Mouse (Mus musculus): ENCODE data around the gene Ahctf1.
"Not testable (repeated sequence)": the region's sequence is repeated elsewhere in the genome, so short reads cannot be mapped to it uniquely, and the experiment has no call there.

The Ahctf1 gene

DNA sequence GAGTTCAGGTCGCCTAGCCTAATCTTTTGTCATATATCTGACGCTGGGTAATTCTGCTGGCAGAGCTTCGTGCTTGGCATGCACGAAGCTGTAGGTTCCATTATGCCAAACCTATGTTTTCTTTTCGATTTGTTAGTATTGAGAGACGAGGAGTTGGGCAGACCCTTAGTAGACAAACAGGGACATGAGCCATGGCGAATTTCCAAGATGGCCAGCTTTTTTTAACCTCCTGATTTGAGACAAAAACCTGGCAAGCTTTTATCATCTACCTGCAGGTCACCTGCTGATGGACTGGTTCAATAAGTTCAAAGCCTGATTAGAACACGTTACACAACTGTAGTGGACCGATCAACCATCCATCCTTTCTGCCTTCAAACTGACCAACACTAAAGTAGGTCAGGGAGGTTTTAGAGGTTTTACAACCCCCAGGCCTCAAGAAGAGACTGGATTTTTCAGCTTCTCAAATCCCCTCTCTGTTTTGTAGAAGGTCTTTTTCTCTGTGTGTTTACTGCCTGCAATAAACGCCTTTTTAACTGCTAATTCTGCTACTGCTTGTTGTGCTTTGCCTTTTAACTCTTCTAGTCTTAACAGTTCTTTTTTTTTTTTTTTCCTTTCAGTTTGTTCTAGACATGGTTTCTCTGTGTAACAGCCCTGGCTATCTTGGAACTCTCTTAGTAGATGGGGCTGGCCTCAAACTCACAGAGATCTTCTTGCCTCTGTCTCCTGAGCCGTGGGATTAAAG, 831 bp upstream of the Ahctf1 start:
- DNase-seq (ENCODE audit: low spot score) = no peak

DNA sequence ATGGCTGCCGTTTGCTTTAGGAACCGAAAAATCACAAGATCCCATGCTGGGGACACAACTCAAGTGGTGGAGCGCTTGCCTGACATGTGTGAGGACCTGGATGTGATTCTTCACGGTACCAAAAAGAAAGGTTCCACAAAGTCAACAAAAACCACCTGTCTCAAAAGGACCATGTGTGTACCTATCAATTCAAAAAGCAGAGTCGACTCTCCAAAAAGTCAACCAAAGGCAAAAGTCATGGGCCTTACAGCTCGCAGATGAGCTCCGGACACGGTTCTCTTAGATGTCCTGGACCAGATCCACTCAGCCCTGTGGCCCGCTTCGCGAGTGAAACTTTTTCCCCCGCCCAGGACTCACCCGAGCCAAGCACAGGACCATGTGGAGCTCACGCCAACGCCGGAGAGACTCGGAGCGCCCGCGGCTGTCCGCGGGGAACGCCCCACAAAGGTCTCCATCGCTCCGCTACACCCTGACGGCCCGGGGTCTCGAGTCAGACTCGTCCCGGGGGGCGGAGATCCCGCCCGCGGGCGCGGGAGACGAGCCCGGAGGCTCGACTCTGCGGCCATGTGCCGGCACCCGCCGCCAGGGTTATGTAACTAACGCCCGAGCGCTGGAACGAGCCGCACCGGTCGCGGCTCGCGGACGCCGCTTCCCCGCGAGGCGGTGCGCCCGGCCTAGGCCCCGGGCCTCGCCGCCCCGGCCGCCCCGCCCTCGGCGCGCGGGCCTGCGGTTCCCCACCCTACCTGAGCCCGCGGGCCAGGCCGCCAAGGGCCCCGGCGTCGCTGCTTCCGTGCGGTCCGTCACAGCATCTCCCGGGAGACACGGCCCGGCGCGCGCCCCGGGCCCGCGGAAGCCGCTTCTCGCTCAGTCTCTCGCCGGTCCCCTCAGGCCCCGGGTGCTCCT, 619 bp downstream of the Ahctf1 start, which contains the start of gene Gm10518:
Gene Gm10518, plus strand, starts transcription at position 767 of the 903 bp plus-strand sequence.
- DNase-seq (ENCODE audit: low spot score) = peak; percentile 59

DNA sequence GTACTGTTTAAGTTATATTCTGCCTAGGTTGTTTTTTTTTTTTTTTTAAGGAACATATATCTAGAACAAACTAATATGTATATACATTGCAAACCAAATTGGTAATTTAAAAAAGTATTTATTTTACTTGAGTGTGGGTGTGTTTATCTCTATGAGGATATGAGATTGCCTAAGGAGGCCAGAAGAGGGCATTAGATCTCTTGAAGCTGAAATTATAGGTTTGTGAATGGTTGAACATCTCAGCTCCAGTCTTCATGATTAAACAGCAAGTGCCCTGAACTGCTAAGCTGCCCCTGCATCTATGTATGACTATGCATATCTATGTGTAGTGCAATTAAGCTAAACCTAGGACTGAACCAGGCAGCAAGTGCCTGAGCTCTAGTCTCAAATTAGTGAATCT, 4.7 kb downstream of the Ahctf1 start:
- no peak for DNase-seq (ENCODE audit: low spot score)

DNA sequence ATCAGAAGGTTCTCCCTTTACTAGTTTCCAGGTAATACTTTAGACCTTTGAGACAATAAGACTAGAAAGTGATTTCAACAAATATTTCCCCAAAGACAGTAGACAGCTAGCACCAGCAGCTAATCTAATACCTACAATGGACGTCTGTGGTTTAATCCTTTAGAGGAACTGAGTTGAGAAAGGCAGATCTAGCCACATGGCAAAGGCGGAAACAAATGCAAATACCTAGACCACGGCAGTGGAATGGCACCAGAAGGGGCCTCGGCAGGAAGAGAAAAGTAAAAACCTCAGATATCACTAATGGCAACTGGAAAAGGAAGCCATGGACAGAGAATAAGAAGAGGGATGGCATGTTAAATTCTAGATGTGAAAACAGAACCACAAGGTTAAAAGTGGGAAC, 16.2 kb downstream of the Ahctf1 start:
- no peak for DNase-seq (ENCODE audit: low spot score)

DNA sequence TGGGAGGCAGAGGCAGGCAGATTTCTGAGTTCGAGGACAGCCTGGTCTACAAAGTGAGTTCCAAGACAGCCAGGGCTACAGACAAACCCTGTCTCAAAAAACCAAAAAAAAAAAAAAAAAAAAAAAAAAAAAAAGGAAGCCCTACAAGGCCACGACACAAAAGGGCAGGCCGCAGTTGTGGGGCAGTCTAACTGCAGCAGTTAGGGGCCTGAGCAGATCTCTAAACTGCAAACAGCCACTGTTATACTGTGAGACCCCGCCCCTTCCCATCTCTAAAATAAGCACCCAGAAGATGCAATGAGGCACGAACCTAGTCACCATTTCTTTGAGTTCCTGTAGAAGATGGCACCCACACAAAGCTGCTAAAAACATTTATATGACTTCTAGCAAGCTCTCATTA, 18.0 kb downstream of the Ahctf1 start:
- DNase-seq (ENCODE audit: low spot score) = no peak

DNA sequence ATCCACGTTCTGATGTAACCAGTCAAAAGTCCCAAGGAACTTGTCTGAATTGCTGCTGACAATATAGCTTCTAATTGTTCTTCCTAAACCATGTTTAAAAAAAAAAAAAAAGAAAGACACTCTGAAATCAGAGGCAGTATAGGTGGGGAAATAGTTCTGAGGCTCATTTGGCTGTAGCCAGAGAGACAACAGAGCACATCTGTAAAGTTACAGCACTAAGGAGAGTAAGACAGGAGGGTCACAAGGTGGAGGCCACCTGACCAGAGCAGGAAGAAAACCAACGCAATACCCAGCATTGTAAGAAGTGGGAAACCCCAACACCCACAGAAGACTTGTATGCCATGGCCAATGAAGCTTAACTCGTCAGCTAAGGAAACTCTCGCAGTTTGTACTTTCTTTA, 19.4 kb downstream of the Ahctf1 start:
- no peak for DNase-seq (ENCODE audit: low spot score)

DNA sequence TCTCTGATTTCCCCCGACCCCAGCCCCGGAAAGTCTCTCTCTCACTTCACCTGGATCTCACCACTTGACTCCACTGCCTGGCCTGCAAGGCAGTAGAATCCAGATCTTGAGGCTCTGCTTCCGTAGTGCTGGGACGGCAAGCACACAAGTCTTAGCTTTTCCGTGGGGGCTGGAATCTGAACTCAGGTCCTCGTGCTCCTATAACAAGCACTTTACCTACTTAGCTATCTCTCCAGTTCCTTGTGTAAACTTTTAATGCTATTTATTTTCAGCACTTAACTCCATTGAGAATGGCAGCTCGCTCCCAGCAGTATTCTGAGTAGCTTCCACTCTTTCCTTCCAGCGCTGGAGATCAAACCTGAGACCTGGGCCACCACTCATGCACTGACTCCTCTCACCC, 26.6 kb downstream of the Ahctf1 start:
- DNase-seq (ENCODE audit: low spot score) = no peak

DNA sequence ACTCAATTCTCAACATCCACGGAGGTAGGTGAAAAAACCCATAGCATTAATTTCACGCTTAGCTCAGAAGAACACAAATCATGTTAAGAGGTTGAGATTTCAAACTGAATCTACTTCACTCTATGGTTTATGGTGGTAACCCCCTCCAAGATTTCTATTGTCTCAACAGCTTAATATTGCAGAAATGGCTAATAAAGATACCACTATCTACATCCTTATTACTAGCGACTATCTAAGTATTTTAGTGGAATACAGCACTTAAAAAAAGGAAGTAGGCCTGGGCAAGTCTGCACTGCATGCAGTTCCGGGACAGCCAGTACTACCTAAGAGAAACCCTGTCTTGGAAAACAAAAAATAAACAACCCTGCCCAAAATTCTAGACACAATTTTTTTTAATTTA, 42.9 kb downstream of the Ahctf1 start:
- no peak for DNase-seq (ENCODE audit: low spot score)

DNA sequence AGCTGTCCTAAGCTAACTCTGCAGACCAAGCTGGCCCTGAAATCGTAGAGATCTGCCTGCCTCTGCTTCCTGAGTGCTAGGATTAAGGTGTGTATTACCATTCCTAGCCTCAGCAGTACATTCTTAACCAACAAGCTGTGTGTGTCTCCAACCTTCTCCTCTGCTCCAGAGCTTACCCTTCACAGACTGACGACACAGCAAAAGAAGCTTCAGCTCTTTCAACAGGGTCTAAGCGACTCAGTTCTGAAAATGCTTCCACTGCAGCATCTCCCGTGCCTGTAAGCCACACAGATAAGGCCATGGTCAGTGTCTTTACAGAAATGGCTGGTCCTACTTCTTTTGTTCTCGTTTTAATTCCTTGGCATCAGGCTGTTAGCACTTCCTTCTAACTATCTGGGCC, 43.4 kb downstream of the Ahctf1 start:
- DNase-seq (ENCODE audit: low spot score) = no peak

DNA sequence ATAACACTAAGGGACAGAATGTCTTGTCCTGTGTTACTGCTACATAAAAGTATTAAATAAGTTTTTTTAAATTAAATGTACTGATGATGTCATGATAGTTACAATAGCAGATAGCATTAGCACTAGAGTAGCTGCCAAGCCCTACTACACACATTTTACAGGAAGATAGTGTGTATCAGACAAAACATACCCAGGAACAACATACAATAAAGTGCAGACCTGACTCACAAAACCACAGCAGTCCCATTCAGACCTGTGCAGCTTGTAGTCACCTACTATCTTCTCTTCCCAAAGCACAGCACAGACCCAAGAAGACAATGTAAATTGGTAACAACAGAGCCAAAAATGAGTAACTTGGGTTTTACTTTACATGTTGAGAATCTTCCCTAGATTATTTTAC, 47.0 kb downstream of the Ahctf1 start:
- DNase-seq (ENCODE audit: low spot score) = no peak

DNA sequence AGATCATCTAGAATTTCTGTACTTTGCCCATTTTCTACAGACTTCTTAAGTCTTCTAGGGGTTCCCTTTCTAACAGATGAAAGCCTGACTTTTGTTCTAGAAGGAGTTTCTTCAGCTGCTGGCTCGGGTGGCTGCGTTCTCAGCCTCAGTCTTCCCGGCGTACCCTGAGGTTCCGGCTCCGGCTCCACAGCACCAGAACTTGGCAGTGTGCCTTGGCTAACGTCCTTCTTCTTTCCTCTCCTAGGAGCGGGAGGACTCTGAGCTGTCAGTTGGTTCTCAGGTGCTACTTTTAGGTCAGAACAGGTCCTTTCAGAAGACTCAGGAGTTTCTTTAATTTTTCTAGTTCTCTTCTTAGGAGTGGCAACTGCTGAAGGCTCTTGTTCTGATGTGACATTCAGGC, 50.5 kb downstream of the Ahctf1 start:
- DNase-seq (ENCODE audit: low spot score) = no peak

DNA sequence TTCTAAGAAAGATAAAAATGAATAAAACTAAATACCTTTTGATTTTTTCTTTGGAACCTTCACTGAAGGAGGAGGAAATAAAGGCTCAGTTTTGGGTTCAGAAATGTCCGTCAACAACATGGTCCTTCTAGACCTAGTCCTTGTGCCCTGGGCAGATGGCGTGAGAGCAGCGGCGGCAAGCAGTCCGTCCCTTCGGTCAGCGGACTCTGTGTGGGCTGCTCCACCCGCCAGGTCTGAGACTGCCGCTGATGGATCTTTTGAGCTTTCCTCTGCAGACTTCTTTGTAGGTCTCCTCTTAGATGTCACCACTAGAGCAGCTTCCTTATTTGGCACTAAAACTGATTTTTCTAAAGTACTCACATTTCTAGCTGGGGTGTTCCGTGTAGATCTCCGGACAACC, 51.2 kb downstream of the Ahctf1 start:
- no peak for DNase-seq (ENCODE audit: low spot score)

DNA sequence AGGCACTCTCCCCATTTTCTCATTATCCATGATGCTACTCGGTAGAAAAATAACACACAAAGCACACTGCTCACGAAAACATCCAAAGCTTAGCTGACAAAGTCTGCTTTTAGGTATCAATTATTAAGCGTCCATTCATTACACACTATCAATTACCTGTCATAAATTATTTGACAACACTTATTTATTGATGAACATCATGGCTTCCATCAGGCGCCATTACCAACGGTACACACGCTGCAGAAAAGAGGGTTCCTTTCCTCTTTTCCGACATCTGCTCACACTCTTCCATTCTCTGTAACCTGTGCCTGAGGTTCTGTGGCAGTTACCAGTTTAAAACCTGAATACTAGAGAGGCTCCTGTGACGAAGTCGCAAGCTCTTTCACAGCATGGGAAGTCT, 58.3 kb downstream of the Ahctf1 start, which contains the start of gene Kif28:
Gene Kif28, minus strand, starts transcription at position 101 of the 400 bp plus-strand sequence.
- peak; percentile 49 for DNase-seq (ENCODE audit: low spot score)

DNA sequence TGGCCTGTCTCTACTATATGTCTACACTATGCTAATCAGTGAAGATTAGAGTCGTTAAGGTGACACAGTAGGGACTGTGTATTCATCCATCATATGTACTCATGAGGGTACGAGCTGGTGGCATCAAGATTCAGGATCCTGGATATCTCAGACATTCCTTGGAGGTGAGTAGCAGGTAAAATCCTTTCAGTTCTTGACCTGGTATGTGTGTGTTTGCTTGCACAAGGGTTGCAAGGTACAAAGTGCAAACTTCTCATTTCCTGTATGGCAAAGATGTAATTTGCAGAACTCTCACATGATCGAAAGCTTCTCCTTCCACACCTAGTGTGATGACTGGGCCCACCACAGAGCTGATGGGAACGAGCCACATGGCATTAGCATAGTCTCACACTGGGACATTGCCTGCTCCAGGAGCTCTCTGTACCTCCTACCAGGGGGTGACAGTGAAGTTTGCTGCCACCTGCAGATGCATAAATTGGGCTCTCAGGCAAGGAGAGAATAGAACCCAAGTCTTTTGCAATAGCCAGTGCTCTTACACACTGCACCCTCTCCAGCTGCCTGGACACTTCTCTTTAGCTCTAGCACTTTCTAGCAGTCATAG, 59.8 kb downstream of the Ahctf1 start:
- DNase-seq (ENCODE audit: low spot score) = no peak

DNA sequence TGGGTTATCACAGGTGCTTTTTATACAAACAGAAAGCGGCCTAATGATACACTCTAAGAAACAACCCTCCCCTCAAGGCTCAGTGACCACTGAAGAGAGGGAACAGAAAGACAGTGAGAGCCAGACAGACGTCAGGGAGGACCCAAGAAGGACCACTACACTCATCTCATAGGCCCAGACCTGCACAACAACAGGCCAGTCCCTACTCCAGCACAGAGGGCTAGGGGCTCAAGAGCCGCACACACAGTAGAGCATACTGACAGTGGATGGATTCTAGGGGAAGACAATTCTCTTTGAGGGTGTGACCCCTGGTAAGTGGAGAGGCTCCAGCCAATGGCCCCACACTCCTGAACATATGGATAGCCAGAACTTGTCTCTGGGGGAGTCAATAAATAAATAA, 67.0 kb downstream of the Ahctf1 start:
- DNase-seq (ENCODE audit: low spot score) = no peak

DNA sequence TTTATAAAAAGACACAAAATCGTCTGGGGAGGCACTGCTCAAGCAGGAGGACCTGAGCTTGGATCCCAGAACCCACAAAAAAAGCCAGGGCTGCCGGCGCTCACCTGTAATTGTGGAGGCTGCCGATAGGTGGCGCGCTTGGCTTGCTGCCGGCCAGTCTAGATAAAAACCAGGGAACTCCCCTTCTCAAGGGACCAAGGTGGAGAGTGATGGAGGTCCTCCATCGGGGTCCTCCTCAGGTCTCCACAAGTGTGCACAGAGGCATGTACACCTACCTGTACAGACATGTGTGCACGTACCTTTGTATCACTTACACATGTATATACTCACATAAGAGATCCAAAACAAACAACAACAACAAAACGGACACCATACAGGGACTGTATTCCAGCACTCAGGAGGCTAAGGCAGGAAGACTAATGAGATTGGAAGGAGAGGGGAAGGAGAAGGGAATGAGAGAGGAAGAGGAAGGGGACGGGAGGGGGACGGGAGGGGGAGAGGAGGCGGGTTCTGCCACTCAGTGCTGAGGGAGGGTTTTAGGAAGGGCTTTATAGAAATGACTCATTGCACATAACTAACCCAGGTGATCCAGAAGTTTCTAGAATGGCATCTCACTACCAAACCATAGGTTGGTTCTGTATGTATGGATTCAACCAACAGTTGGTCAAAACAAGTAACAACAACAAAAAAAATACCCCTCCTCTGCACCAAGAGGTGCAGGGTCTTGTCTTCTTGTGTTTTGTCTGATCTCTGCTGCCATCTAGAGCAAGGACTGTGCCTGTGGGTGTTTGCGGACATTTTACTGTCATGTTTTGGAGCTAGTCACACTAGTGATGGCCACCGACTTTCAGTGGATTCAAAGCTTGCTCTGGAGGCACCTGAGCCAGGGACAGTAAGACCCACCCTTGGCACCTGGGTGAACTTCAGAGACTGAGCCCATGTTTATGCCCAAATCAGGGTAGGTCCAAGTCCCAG, 68.7 kb downstream of the Ahctf1 start:
- peak; percentile 65 for DNase-seq (ENCODE audit: low spot score)

DNA sequence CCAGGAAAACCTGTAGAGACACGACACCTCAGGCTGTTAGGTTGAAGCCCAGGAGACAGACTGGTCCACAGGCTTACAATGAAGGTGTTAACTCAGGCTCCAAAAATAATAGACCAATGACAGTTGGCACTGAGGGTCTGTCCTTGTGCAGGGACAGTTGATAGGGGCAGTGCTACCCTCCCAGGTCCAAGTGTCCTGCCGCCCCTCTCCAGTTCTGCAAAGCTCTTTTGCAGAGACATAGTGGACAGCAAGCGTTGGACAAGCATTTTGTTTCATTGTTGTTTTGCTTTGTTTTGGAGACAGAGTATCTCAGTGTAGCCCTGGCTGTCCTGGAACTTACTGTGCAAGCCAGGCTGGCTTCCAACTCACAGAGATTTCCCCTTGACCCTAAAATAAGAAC, 72.1 kb downstream of the Ahctf1 start:
- no peak for DNase-seq (ENCODE audit: low spot score)

DNA sequence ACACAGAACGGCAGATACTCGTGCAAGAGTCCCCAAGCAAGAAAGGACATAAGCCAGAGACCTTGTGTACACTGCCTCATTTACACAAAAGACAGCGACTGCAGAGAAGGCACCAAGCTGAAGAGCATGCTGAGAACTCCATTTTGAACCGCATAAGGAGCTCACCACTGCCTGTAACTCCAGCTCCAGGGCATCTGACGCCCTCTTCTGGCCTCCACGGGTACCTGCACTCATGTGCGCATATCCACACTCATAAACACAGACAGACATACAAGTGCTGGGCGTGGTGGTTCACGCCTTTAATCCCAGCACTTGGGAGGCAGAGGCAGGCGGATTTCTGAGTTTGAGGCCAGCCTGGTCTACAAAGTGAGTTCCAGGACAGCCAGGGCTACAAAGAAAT, 74.8 kb downstream of the Ahctf1 start:
- no peak for DNase-seq (ENCODE audit: low spot score)

DNA sequence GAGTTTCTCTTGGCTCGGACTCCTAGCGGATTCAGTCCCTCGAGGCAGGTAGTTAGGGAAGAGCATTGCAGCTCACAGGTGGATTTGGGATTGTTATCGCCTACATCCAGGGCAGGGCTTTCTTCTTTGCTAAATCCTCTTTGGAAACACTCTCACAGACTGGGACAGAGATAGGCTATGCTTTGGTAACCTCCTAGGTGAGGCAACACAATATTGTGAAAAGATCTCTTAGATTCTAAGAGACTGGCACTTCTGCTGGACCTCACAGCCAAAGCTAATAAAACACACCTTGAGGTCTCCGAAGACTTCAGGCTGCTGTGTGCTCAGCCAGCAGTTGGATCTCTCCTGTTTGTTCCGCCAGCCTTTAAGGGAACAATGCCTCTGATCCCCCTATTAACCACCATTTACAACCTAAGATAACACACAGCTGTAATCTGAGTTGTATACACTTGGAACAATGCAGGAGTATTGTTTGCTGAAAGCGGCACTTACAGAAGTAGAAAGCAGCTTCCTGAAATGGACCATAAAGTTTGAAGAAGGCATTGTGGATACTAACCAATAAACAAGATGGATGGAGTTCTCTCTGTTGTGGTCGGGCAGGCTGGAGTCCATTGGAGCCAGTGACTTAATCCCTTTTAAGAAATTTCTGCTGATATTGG, 80.5 kb downstream of the Ahctf1 start:
- DNase-seq (ENCODE audit: low spot score) = no peak

DNA sequence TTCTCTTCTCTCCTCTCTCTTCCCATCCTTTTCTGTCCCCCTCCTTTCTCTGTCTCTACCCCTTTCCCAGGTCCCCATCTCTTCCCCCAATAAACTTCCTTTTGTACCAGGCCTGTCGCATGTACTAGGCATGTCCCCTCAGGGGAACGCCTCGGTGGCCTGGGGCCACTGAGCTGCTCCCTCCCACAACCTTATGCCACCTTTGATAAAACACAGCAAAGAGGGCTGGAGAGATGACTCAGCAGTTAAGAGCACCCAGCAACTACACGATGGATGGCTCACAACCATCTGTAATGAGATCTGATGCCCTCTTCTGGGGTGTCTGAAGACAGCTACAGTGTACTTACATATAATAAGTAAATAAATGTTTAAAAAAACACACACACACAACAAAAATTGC, 87.7 kb downstream of the Ahctf1 start:
- DNase-seq (ENCODE audit: low spot score) = no peak

DNA sequence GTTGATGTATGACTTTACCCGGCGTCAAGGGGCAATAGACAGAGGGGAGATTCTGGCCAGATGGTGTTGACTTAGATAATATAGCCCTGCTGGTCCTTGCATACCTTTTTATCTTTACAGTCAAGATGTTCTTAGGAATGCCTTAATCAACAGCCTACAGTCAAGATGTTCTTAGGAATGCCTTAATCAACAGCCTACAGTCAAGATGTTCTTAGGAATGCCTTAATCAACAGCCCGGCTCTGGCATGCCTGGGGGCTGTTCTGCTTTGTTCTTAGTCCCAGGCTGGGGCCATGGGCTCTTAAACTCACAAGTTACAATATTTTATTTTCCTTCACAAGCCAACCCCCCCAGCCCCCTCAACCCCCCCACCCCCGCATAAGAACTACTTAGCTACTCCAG, 88.2 kb downstream of the Ahctf1 start:
- not testable (repeated sequence) for DNase-seq (ENCODE audit: low spot score)
